Mouse (Mus musculus) embryonic fibroblast, embryonic 13.5 days (primary cell): ENCODE results near the gene Krt87.

Experiments
- CTCF ChIP-seq: IDR thresholded peaks from 2 replicates; pipeline ENCODE4 v1.5.1; 2011; ENCODE audit warnings: mild to moderate bottlenecking, control low read depth, low read length, moderate library complexity, borderline replicate concordance; ENCODE audit not compliant: insufficient read depth
- POLR2A ChIP-seq: IDR thresholded peaks from 2 replicates; pipeline ENCODE4 v1.6.1; 2011; ENCODE audit warnings: low read depth, mild to moderate bottlenecking, control low read depth, low read length, moderate library complexity

- TF ChIP-seq CTCF: no peak
- no peak for TF ChIP-seq POLR2A
These were observed 19.8 kb upstream of the Krt87 start for GRCm38 (mm10) chr15:101458361-101458930.
